Mouse (Mus musculus) frontal cortex, postnatal 25 days (tissue): ENCODE data around the gene Ckb.
A peak's percentile ranks its signal among the peaks of the same experiment; 100 is the strongest.

Experiments
- DNase-seq, 2 experiments: peaks; one replicate each; pipeline ENCODE4 v3.0.0; 2022; ENCODE audit warnings: low spot score in 2 of 2

Gene Ckb

DNA sequence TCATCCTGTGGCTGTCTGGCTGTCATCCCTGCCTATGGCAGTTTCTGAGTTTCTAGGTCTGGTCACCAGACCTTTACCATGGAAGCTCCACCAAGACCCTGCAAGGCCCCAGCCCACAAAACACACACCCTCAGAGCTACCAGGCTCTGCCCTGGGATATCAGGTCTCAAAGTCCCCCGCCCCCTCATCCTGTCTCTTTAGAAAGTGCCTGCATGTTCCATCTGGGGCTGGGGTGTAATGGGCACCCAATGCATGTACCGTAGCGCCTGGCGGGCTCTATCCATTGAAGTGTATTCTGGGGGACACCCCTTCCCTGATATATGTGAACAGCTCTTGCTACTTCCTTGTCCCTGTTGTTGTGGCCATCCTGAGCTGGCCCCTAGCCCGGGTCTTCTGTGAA, 20.8 kb upstream of the Ckb start:
- no peak for DNase-seq

DNA sequence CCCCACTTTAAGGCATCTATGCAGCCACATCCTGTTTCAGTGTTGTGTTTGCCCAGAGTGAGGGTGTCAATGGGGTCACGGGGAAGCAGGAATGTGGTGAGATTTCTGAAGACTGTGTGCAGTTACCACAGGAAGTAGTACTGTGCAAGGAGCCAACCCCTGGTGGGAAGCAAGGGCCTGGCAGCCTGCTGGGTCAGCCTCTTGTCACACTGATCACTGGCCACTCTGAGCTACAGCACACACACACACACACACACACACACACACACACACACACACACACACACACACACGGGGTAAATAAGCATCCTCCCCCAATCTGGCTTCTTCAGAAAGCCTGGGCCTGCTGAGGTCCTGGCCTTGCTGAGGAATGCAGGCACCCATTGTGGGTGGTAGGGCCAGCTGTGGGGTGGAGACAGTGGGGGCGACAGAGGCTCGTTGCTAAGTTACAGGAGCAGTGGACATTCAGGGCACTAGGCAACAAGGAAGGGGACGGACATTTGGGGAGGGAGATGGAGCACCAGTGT, 19.3 kb upstream of the Ckb start:
- no peak for DNase-seq

DNA sequence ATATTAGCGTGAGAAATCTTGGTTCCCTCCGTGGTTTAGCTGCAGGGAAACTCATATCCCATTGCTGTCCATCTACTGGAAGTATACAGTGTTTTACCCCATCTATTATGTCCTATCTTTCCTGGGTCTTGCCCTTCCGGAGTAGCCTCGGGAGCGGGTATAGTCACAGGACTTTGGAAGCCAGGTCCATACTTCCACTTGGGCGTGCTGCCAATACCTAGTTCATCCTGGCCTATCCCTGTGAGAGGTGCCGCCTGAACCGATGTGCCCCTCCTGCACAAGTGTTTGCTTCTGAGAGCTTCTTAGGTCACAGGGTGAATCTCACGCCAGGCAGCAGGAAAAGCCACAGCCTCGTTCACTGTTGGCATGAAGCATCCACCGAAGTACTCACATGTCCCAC, 17.3 kb upstream of the Ckb start:
- no peak for DNase-seq

DNA sequence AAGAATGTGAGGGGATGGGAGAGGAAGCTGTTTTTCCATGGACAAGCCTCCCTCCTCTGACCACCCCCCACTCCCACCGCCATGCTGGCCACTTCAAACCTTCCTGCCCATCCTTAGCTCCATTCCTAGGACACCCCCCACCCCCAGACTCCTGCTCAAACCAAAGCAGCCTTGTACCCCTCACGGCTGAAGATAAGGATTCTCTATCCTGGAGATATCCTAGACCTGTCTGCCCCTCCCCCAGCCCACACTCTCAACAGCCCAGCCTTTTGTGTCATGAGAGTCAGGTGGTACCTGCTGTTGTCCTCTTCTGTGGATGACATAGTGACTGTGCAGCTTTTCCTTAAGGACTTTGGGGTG, 15.9 kb upstream of the Ckb start:
- DNase-seq, result no peak

DNA sequence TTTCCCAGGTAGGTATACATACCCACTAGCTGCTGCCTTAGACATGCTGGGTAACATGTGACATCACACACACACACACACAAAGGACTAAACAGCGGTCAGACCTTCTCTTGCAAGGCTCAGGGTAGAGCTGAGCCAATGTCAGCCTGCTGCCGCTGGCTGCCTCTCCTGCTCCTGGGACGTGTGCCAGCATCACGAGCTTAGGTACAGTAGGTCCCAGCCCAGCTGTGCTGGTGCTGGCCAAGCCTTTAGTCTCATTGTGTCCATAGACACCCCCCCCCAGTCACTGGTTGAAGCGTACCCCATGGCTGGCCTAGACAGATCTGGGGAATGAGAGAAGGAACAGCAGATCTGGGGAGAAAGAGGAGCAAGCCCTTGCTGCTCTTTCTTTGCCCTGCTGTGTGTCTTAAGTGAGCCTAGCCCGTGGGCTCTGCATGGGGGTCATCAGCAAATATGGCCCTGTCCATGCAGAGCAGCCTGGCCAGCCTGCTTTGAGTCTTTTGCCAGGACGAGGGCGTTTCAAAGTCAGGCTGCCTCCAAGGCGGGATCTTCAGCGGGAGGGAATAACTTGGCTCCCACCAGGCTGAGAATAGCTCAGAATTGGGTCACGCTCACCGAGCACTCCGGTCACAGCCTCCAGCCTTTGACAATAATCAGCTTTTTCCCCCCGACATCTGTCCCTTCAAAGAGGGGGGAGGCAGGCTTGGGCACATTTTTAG, 15.4 kb upstream of the Ckb start:
- no peak for DNase-seq

DNA sequence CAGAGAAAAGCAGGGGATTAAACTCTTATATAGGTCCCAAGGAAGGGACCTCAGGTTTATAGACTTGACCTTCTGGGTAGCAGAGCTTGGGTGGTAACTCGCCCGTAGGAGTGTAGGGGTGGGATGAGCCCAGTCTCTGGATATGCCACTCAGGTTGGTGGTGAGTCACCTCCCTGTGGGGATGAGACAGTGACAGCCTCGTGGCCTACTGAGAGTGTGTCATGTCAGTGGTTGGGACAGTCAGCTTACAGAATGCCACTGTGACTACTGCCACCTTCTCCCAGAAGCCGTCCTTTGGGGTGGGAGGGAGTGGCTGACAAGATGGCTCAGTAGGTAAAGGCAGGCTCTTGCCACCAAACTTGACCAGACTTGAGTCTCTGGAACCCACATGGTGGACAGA, 14.3 kb upstream of the Ckb start:
- DNase-seq, result no peak

DNA sequence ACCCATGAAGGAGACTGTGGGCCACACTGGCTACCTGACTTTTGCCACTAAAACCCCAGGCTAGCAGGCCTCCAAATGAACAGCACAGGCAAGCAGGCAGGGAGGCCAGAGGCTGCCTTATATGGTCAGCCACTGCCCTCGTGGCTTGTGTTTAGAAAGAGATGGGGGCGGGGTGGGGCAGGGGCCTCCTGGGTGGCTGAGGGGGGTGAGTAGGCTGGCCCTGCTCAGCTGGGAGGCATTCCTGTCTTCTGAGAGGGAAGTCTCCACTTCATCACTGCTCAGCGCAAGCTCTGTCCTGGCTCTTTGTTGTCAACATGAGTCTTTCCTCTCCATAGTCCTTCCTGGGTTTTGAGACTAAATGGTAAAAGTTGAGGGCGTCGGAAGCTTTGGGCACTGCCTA, 10.7 kb upstream of the Ckb start:
- DNase-seq, result no peak

DNA sequence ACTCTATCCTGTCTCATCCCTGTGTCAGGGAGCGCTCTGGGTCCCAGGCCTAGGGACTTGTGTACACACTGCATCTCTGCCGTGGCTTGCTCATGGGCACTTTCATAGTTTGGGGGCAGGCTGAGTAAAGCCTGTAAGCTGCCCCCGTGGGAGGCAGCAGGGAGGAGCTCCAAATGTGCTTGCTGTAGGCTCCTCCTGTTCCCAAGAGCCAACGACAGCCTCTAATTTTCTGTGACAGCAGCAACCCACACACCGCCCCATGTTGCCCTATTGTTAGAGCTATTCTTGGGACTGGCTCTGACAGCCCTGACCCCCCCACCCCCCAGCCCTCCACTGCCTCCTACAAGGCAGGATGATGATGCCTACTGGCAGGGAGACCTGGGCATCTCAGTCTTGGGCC, 9.9 kb upstream of the Ckb start:
- no peak for DNase-seq

DNA sequence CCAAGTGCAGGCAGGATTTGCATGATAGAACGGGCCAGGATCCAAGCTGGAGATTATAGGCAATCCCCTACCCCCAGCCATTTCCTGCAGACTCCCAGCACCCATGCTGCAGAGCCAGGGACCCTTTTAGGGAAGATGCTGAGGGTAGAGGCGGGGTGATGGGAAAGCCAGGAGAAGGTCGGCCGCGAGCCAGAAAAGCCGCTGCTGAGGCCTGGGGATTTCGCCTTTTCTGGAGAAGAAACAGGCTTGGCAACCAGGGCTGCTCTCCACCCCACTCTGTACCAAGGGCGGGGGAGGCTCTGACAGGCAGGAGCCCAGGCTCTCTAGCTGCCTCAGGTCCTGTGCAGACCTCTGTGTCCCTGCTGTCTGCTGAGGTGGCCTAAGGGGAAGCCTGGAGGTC, 9.2 kb upstream of the Ckb start:
- DNase-seq, result no peak

DNA sequence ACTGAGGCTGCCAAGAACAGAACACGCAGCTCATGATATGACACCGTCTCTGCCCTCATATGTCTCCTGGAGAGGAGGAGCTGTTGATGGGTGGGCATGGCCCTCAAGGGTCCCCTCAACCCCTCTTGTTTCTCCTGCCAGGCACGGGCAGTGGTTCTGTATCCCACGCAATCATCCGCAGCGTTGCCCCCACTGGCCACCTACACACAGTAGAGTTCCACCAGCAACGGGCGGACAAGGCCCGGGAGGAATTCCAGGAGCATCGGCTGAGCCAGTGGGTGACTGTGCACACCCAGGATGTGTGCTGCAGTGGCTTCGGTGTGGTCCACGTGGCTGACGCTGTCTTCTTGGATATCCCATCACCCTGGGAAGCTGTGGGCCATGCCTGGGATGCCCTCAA, 8.5 kb upstream of the Ckb start:
- DNase-seq, result no peak

DNA sequence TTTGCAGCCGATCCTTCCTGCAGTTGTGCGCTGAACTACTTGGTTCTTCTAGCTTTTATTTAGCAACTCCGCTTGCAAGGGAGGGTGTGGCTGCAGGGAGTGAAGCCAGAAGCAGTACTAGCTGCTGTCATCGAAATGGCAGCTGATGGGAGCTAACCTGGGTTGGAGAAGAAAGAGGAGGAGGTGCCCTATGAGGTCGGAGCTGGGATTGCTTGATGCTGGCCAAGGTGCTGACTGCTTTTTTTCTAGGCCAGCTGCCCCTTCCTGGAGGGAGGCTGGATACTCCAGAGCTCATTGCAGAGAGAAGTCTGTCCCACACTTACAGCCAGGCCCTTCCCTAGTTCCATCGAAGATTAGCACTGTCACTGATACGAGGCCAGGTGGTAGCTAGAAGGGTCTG, 6.9 kb upstream of the Ckb start:
- no peak for DNase-seq

DNA sequence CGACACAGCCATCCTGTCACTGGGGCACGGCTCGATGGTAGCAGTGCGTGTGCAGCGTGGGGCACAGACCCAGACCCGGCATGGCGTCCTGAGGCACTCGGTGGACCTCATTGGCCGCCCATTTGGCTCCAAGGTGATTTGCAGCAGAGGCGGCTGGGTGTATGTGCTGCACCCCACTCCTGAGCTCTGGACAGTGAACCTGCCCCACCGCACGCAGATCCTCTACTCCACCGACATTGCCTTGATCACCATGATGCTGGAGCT, 6.5 kb upstream of the Ckb start:
- no peak for DNase-seq

DNA sequence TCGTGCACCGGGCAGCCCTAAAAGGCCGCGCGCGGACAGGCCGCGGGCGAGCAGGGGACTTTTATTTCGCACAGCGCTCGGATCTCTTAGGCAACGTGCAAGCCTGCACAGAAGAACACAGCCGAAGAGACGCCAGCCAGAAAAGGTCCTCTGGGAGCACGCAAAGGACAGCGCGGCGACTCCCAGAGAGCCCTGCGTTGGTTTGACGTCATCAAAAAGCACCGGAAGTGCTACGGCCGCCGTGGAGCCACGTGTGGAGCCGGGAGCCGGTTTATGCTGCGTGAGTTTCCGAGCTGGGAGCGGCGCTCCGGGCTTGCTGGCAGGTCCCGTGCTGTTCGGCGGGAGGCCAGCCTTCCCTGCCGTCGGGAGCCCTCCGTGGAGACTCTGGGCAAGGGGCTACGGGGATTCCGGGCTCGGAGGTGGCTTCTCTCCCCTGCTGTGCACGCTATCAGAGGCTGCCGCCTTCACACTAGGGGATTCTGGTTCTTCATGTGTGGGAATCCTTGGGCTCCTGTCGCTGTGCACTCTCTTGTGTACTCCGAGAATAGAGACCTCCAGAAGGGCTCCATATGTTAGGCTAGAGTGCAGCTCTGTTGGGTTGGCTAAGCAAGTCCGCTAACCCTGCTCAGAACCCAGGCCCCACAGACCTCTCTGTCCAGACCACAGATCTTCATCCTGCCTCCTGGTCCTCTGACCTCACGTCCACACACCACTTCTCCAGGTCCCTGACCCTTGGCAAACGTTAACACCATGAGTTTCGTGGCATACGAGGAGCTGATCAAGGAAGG, 5.9 kb upstream of the Ckb start, which contains the start of gene Trmt61a:
Gene Trmt61a, plus strand, starts transcription at position 224 of the 788 bp plus-strand sequence.
- peak; percentile 79 to 82 for DNase-seq

DNA sequence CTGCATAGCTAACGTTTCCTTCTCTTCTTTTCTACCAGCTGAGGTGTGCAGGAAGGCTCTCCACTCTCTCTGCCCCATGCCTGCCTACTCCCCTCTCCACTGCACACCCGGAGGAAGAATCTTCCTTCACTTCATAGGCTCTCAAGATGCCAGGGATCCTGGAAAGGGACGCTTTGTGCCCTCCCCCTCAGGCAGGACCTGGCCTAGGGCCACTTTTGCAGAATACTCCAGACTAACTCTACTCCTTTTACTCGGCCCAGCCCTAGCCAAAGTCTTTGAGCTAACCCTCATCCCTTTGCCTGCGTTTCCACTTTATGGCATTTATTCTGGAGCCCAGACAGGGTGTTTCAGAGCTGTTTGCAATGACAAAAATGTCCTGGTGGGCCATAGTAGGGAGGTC, 5.3 kb upstream of the Ckb start:
- DNase-seq, result peak in 1 of 2 experiments; percentile 14

DNA sequence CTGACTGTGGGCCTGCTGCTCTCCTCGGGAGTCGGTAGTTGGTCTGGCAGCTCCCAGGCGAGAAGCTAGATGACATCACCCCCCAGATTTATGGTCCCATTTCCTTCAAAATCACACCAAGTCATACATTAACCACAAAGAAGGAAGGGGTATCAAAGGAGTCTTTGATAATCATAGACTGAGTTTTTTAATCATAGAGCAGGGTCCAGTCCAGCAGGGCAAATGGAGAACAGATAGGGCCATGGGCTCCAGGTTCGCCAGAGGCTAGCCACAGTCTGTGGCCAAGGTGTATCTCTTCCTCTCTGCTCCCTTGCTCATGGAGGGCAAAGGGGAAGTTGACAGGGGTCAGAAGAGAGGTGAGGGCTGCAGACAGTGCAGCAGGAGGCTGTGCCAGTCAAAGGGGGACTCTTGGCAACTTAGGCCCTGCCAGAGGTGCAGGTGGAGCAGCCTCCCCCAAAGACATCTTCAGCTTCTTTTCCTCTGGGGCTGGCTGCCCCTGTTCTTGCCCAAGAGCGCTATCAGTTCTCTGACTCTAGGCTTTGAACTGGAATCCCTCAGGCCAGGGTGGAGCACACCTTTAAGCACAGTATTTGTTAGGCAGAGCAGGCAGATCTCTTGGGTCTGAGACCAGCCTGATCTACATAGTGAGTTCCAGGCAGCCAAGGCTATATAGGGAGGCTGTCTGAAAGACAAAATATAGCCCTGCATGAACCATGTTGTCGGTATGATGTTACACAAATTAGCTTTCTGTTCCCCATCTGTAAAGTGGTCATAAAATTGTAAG, 3.9 kb upstream of the Ckb start:
- DNase-seq, result no peak

DNA sequence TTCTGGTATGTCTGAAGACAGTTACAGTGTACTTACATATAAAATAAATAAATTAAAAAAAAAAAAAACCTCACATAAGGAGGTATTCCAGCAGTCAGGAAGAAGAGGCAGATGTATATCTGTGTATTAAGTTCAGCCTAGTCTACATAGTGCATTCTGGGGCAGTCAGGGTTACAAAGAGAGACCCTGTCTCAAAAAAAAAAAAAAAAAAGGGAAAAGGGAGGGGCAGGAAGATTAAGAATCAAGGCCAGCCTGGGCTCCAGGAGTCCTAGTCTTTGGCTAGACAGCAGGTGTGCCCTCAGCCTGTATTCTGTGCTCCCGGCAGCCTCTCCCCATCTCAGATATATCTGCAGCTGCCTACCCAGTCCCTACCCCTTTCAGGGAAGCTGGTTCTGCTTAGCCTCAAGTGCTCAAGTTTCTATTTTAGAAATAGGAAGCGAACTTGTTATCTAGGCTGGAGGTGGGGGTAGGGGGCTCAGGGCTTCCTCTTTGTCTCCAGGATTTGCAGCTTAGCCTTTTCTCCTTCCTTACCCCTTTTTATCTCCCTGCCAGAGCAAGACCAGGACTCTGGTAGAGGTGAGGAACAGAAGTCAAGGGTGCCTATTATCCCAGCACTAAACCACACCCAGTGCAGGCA, 2.8 kb upstream of the Ckb start:
- DNase-seq, result no peak

DNA sequence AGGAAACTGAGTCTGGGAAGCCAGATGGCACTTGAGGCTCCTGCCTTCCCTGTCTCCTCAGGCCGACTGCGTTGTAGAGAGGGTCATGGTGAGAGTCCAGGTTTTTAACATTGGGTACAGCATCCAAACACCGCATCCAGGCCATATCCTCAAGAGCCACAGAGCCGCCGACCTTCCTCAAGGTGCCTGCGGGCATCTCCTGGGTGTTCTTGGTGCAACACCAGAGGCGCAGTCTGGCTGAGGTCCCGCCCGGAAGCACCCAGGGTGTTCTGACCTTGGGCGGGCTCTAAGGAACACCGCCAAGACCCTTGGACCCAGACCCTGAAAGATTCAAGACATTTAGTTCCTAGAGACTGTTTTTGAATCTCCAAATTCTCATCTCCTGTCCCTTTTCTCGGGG, 443 bp upstream of the Ckb start:
- DNase-seq, result no peak

DNA sequence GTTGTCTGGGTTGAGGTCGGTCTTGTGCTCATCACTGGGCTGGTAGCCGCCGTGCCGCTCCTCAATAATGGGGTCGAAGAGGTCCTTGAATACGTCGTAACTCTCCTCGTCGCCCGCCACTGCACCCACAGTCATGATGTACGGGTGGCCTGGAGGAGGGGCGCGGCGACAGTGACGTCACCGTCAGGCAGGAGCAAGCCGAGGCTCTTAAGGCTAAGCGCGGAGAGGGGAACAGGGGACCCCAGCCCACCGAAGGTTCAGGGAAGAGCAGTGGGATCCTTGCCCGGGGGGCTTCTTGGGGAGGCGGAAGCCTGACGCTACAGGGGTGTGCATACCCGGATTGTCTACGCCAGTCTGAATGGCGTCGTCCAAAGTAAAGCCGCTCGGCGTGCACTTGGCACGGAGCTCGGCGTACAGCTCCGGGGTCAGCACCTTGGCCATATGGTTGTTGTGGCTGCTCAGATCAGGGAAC, 671 bp downstream of the Ckb start:
- peak; percentile 64 to 65 for DNase-seq

DNA sequence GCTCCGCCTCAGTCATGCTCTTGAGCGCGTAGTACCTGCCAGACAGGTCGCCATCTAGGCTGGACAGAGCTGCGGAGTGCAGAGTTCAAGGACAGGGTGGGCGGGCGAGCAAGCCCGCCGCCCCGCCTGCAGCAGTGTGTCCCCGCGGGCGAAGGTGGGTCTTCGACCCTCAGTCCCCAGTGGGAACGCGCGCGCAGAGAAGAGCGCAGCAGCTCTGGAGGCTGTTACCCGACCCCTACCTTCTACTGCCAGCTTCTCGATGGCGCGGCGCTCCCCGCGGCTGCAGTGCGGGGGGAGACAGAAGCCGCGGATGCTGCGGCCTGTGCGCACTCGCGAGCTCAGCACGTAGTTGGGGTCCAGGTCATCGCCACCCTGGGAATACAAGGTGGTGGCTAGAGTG, 1.2 kb downstream of the Ckb start:
- no peak for DNase-seq

DNA sequence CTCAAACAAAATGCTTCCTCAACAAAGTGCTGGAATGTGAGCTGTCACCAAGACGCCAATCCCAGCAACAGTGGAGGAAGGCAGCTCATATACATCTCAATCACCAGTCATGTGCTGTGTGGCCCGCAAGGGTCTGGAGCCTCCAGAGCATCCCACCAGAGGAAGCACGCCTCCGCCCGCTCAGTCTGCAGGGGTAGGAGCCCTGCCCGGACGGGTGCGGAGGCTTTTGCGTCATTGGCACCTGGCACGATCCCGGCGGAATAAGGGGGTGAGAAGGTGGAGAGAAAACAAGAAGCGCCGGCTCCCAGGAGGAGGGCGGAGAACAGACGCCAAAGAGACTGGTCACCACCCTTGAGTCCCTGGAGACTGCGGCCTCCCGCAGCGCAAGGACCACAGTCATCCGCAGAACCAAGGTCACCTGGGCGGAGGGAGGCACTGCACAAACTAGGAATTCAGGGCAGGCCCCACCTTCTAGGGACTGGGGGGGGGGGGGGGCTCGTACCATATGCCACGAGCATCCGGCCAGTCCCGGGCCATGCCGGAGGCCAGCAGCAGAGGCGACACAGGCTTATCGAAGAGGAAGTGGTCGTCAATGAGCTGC, 1.7 kb downstream of the Ckb start:
- DNase-seq, result peak in 1 of 2 experiments; percentile 56

DNA sequence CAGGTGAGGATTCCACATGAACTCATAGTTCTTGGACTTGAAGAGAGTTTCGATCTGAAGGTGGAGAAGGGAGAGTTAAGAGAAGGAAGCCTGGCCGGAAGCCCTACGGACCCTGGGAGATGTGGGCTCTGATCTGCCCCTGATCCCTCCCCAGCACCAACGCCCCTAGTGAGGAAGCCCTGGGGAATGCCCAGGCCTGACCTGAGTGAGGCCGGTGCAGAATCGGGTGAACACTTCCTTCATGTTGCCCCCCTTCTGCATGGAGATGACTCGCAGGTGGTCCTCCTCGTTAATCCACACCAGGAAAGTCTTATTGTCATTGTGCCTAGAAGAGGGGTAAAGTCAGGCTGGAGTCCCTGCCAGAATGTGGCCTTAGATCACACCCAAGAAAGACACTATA, 2.2 kb downstream of the Ckb start:
- DNase-seq, result no peak
